Mouse (Mus musculus): ENCODE results near the gene Dtymk.
"Not testable (repeated sequence)": the region's sequence is repeated elsewhere in the genome, so short reads cannot be mapped to it uniquely, and the experiment has no call there.

The Dtymk gene

GRCm38 (mm10) chr1:93804818-93805217 lies 3.1 kb upstream of the Dtymk start:
- no peak for DNase-seq (ENCODE audit: low spot score)

GRCm38 (mm10) chr1:93803556-93804507 lies 2.1 kb upstream of the Dtymk start, which contains the start of gene Ing5:
Gene Ing5, plus strand, starts transcription at chr1:93803965.
- DNase-seq (ENCODE audit: low spot score) = peak; percentile 97

GRCm38 (mm10) chr1:93802771-93803170 lies 1.0 kb upstream of the Dtymk start:
- peak; percentile 24 for DNase-seq (ENCODE audit: low spot score)

- DNase-seq (ENCODE audit: low spot score) = no peak
Measured at GRCm38 (mm10) chr1:93800670-93801503, 847 bp downstream of the Dtymk start.

- DNase-seq (ENCODE audit: low spot score) = no peak
Measured at GRCm38 (mm10) chr1:93795886-93796285, 5.8 kb downstream of the Dtymk start.

GRCm38 (mm10) chr1:93794526-93794925 lies 7.2 kb downstream of the Dtymk start:
- DNase-seq (ENCODE audit: low spot score) = no peak

GRCm38 (mm10) chr1:93786912-93787311 lies 14.8 kb downstream of the Dtymk start:
- DNase-seq (ENCODE audit: low spot score) = no peak

GRCm38 (mm10) chr1:93776686-93777085 lies 25.0 kb downstream of the Dtymk start:
- DNase-seq (ENCODE audit: low spot score) = no peak

- DNase-seq (ENCODE audit: low spot score) = no peak
Measured at GRCm38 (mm10) chr1:93769901-93770300, 31.8 kb downstream of the Dtymk start.

- DNase-seq (ENCODE audit: low spot score) = no peak
Measured at GRCm38 (mm10) chr1:93767600-93767999, 34.1 kb downstream of the Dtymk start.

- DNase-seq (ENCODE audit: low spot score) = no peak
Measured at GRCm38 (mm10) chr1:93764871-93765591, 36.7 kb downstream of the Dtymk start.

GRCm38 (mm10) chr1:93763531-93763930 lies 38.2 kb downstream of the Dtymk start:
- not testable (repeated sequence) for DNase-seq (ENCODE audit: low spot score)

- DNase-seq (ENCODE audit: low spot score) = no peak
Measured at GRCm38 (mm10) chr1:93760076-93760475, 41.7 kb downstream of the Dtymk start.

- no peak for DNase-seq (ENCODE audit: low spot score)
Measured at GRCm38 (mm10) chr1:93756154-93756553, 45.6 kb downstream of the Dtymk start.

GRCm38 (mm10) chr1:93755618-93756017 lies 46.1 kb downstream of the Dtymk start:
- no peak for DNase-seq (ENCODE audit: low spot score)

- DNase-seq (ENCODE audit: low spot score) = peak; percentile 22
Measured at GRCm38 (mm10) chr1:93755291-93755610, 46.5 kb downstream of the Dtymk start.

GRCm38 (mm10) chr1:93754573-93755290 lies 47.0 kb downstream of the Dtymk start, which contains the start of gene Thap4:
Gene Thap4, minus strand, starts transcription at chr1:93754864.
- peak; percentile 91 for DNase-seq (ENCODE audit: low spot score)

GRCm38 (mm10) chr1:93753911-93754572 lies 47.7 kb downstream of the Dtymk start:
- DNase-seq (ENCODE audit: low spot score) = peak; percentile 26

GRCm38 (mm10) chr1:93751290-93751689 lies 50.4 kb downstream of the Dtymk start, which contains the start of gene Atg4b:
Gene Atg4b, plus strand, starts transcription at chr1:93751500.
- no peak for DNase-seq (ENCODE audit: low spot score)

- peak; percentile 49 for DNase-seq (ENCODE audit: low spot score)
Measured at GRCm38 (mm10) chr1:93748539-93748938, 53.2 kb downstream of the Dtymk start.

- DNase-seq (ENCODE audit: low spot score) = peak; percentile 37
Measured at GRCm38 (mm10) chr1:93746179-93746578, 55.6 kb downstream of the Dtymk start.

Data from adipocyte (in vitro differentiated cells).